Mouse (Mus musculus): ENCODE data around the gene Cd82. TPM values are rescaled to one million over a fixed set of nuclear protein-coding genes. Genes with fewer than 3 reads are reported as not detected.

Gene Cd82
- total and polyA plus RNA-seq, 2 experiments from 2014 or later, result 14.8 to 15.4 TPM

DNA sequence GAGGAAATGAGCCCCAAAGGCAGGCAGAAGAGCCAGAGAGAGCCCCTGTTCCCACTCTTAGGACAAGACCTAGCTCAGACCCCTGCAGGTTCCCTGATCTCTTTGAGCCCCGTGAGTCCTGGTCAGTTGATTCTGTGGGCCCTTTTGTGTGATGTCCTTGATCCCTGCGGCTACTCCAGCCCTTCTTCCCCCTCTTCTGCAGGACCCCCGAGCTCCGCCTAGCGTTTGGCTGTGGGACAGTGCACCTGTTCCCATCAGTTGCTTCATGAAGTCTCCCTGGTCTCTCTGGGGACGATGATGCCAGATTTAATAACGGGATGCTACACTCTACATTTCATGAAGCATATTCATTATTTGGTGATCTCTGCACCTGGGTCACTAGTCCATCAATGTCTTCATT lies 6.2 kb upstream of the Cd82 start:
- peak; percentile 53 for TF ChIP-seq CTCF (IDR thresholded peaks at IDR 0.05; ENCODE audit: low read depth)
- TF ChIP-seq EP300 (IDR thresholded peaks at IDR 0.05; ENCODE audit: low read depth), result no peak
- no peak overlapping the region for H3K4me2 ChIP-seq (ENCODE audit: low read depth, low read length)
- no peak for ATAC-seq (ENCODE audit: insufficient read depth, low read depth)
- no peak overlapping the region for H3K9ac ChIP-seq (replicated peaks; ENCODE audit: low read depth, low read length)
- no peak overlapping the region for H3K27ac ChIP-seq (ENCODE audit: low read depth)
- no peak for DNase-seq (ENCODE audit: low spot score)
- H3K36me3 ChIP-seq (replicated peaks; ENCODE audit: control insufficient read depth, insufficient read depth, low read length), result no peaks in the 10 kb centered on the region
- H3K27me3 ChIP-seq (ENCODE audit: control insufficient read depth, insufficient read depth, low read length), result no peaks in the 10 kb centered on the region
- no peak overlapping the region for H3K4me3 ChIP-seq (ENCODE audit: low read depth, low read length)
- 0 out of 2 replicates have a peak, but pooled peaks cover 2% of the 10 kb centered on the region for H3K4me1 ChIP-seq (ENCODE audit: control insufficient read depth, insufficient read depth)
- WGBS, result 16% methylated on average over 7 of the region's 7 CpGs
- no peaks in the 10 kb centered on the region for H3K9me3 ChIP-seq (replicated peaks; ENCODE audit: control insufficient read depth, low read length)

DNA sequence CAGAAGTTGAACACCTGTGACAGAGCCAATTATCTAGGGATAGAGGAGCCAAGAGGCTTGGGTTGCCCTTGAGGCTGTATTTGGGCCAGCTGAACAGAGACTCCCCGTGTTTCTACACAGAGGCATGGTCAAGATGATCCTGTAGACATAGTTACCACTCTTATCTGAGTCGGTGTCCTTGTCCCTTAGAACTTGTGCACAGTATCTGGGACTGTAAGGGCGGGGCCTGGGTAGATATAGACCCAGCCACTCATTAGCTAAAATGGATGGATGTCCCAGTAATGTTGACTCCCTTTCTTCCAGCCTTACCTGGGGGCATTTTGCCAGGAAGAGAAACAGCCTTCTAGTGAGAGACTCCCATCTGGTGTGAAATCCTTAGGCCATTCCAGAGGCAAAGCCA lies 3.4 kb upstream of the Cd82 start:
- Histone ChIP-seq H3K4me3 (ENCODE audit: low read depth, low read length) (no peak overlapping the region), H3K9ac (replicated peaks; ENCODE audit: low read depth, low read length) (no peak overlapping the region), H3K4me1 (ENCODE audit: control insufficient read depth, insufficient read depth) (peaks cover 10% of the 10 kb centered on the region; the same call in 1 of the 2 replicates), H3K4me2 (ENCODE audit: low read depth, low read length) (no peak overlapping the region), H3K36me3 (replicated peaks; ENCODE audit: control insufficient read depth, insufficient read depth, low read length) (no peaks in the 10 kb centered on the region), H3K9me3 (replicated peaks; ENCODE audit: control insufficient read depth, low read length) (no peaks in the 10 kb centered on the region), H3K27ac (ENCODE audit: low read depth) (no peak overlapping the region), H3K27me3 (ENCODE audit: control insufficient read depth, insufficient read depth, low read length) (no peaks in the 10 kb centered on the region)
- TF ChIP-seq EP300 (IDR thresholded peaks at IDR 0.05; ENCODE audit: low read depth) (no peak), CTCF (IDR thresholded peaks at IDR 0.05; ENCODE audit: low read depth) (no peak)
- WGBS, result 71% methylated on average over 3 of the region's 3 CpGs
- ATAC-seq (ENCODE audit: insufficient read depth, low read depth) (no peak), DNase-seq (ENCODE audit: low spot score) (no peak)

DNA sequence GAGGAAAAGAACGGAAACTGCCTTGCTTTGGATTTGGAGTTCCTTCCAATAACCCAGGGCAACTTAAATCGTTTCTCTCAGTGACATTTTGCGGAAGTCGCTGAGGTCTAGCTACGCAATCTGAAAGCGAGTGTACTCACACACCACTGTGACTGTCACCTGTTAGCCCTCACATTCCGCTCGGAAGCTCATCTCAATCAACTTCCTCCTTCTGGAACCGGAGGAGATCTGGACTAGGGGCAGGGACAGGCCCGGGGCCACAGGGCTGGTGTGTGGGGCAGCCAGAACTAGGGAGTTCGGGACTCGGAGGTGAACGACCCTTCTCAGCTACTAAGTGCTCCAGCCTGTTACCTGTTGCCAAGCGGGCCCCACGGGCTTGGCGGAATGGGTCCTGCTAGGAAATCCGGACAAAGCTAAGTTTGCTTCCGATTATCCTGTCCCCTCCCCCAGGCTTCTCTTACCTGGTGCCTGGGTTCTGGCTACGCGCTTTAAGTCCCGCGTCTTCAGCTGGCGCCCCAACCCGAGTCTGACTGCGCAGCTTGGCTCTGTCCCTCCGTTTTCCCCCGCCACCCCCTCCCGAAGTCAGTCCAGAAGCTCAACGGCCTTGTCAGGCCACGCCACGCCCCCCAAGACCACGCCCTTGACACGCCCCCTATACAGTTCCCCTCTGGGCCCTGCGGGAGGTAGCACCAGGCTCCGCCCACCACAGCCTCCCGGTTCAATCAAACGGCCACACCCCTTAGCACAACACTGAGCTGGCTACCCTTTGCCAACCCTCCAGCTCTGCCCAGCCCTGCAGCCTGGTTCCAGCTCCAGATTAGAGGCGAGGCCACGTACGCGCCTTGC lies 848 bp downstream of the Cd82 start:
- TF ChIP-seq CTCF (IDR thresholded peaks at IDR 0.05; ENCODE audit: low read depth), result no peak
- no peak for TF ChIP-seq EP300 (IDR thresholded peaks at IDR 0.05; ENCODE audit: low read depth)
- DNase-seq (ENCODE audit: low spot score) (peak; percentile 94), ATAC-seq (ENCODE audit: insufficient read depth, low read depth) (peak; percentile 97)
- Histone ChIP-seq H3K36me3 (replicated peaks; ENCODE audit: control insufficient read depth, insufficient read depth, low read length) (no peaks in the 10 kb centered on the region), H3K27me3 (ENCODE audit: control insufficient read depth, insufficient read depth, low read length) (no peaks in the 10 kb centered on the region), H3K4me1 (ENCODE audit: control insufficient read depth, insufficient read depth) (peaks cover 10% of the 10 kb centered on the region; the same call in 1 of the 2 replicates), H3K9ac (replicated peaks; ENCODE audit: low read depth, low read length) (peak overlapping the region; percentile 66), H3K4me3 (ENCODE audit: low read depth, low read length) (peak overlapping the region; percentile 69), H3K4me2 (ENCODE audit: low read depth, low read length) (peak overlapping the region; percentile 91), H3K9me3 (replicated peaks; ENCODE audit: control insufficient read depth, low read length) (no peaks in the 10 kb centered on the region), H3K27ac (ENCODE audit: low read depth) (peak overlapping the region; percentile 52)
- 3% methylated on average over 41 of the region's 41 CpGs for WGBS

DNA sequence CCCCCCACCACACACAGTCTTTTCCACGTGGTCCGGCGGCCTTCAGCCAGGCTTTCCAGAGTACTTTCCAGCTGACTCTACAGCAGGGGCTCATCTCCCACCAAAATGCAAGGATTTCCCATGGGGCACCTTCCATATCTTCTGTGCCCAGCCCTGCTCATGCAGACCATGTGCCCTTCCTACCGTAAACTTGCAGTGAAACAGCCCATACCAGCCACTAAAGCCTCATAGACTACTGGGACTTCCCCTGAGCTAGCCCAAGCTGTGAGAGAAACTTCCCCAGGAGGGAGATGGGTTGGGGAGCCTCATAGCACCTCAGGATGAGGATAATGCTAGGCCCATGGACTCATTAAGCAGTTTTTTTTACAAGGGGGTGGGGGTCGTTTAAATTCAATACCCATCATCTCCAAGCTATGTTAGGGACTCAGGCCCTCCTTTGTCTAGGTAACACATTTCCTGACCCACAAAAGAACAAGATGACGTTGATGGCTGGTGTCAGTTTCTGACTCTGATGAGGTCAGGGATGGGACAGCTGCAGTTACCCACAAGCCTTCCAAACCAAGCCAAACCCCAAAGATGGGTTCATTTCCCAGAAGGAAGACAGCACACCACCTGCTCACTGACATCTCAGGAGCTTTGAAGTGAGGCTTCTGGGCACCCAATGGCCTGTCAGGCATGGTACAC lies 2.0 kb downstream of the Cd82 start:
- Histone ChIP-seq H3K27me3 (ENCODE audit: control insufficient read depth, insufficient read depth, low read length) (no peaks in the 10 kb centered on the region), H3K4me2 (ENCODE audit: low read depth, low read length) (peak overlapping the region; percentile 91; the same call in 1 of the 2 replicates), H3K4me3 (ENCODE audit: low read depth, low read length) (no peak overlapping the region), H3K9ac (replicated peaks; ENCODE audit: low read depth, low read length) (no peak overlapping the region), H3K9me3 (replicated peaks; ENCODE audit: control insufficient read depth, low read length) (no peaks in the 10 kb centered on the region), H3K27ac (ENCODE audit: low read depth) (no peak overlapping the region), H3K4me1 (ENCODE audit: control insufficient read depth, insufficient read depth) (peaks cover 10% of the 10 kb centered on the region; the same call in 1 of the 2 replicates), H3K36me3 (replicated peaks; ENCODE audit: control insufficient read depth, insufficient read depth, low read length) (no peaks in the 10 kb centered on the region)
- no peak for ATAC-seq (ENCODE audit: insufficient read depth, low read depth)
- DNase-seq (ENCODE audit: low spot score), result no peak
- TF ChIP-seq EP300 (IDR thresholded peaks at IDR 0.05; ENCODE audit: low read depth) (no peak), CTCF (IDR thresholded peaks at IDR 0.05; ENCODE audit: low read depth) (no peak)
- 81% methylated on average over 6 of the region's 6 CpGs for WGBS

DNA sequence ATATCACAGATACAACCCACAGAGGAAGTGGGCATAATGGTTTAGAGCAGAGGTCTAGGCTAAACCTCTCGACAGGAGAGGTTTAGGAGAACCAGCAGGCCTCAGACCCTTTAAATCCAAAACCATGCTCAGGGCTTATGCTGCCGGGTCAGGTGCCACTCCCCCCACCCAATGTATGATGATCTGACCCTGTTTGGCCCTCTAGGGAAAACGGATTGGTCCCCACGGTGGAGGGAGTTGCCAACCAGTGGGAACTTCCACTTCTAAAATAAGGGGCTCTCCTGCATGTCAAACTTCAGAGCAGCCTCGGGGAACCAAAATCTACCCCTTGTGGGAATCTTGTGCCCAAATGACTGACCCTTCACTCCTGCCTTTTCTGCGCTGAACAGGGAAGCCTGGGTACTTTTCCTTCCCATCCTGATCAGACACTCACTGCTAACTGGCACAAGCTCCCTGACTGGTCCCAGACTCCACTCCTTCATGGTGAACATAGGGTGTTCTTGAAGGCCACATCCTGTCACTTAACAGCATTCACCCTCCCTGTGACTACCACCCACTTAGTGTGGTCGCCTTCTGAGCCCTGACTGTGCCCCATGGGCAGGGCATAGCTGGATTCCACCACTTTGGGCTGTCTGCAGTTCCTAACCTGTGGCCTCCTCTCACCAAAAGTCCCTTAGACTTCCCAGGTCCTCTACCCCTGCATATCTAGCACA lies 3.6 kb downstream of the Cd82 start:
- no peak overlapping the region for H3K4me3 ChIP-seq (ENCODE audit: low read depth, low read length)
- H3K4me2 ChIP-seq (ENCODE audit: low read depth, low read length), result no peak overlapping the region
- H3K4me1 ChIP-seq (ENCODE audit: control insufficient read depth, insufficient read depth), result peaks cover 16% of the 10 kb centered on the region
- ATAC-seq (ENCODE audit: insufficient read depth, low read depth) (no peak), DNase-seq (ENCODE audit: low spot score) (no peak)
- no peaks in the 10 kb centered on the region for H3K27me3 ChIP-seq (ENCODE audit: control insufficient read depth, insufficient read depth, low read length)
- peak overlapping the region; percentile 18; the same call in 1 of the 2 replicates for H3K27ac ChIP-seq (ENCODE audit: low read depth)
- no peak overlapping the region for H3K9ac ChIP-seq (replicated peaks; ENCODE audit: low read depth, low read length)
- 66% methylated on average over 7 of the region's 7 CpGs for WGBS
- H3K9me3 ChIP-seq (replicated peaks; ENCODE audit: control insufficient read depth, low read length), result no peaks in the 10 kb centered on the region
- no peaks in the 10 kb centered on the region for H3K36me3 ChIP-seq (replicated peaks; ENCODE audit: control insufficient read depth, insufficient read depth, low read length)
- TF ChIP-seq EP300 (IDR thresholded peaks at IDR 0.05; ENCODE audit: low read depth) (no peak), CTCF (IDR thresholded peaks at IDR 0.05; ENCODE audit: low read depth) (no peak)
